Mouse (Mus musculus): ENCODE data around the gene Smu1. TPM values are rescaled to one million over a fixed set of nuclear protein-coding genes. Genes with fewer than 3 reads are reported as not detected.

The Smu1 gene
- polyA plus RNA-seq, 1 experiment: 0.83 TPM

GRCm38 (mm10) chr4:40776416-40776815 lies 18.7 kb upstream of the Smu1 start:
- no peaks in the 10 kb centered on the region; the same call in 1 of the 2 replicates for H3K27me3 ChIP-seq (ENCODE audit: control insufficient read depth)
- peaks cover 39% of the 10 kb centered on the region for H3K4me1 ChIP-seq (ENCODE audit: control insufficient read depth)
- no peaks in the 10 kb centered on the region for H3K9me3 ChIP-seq (ENCODE audit: control insufficient read depth, low read length)
- no peak overlapping the region for H3K4me3 ChIP-seq (replicated peaks)
- no peak for TF ChIP-seq TAL1 (IDR thresholded peaks at IDR 0.05; ENCODE audit: low read length)
- TF ChIP-seq GATA1 (IDR thresholded peaks at IDR 0.05; ENCODE audit: low read length): no peak
- H3K36me3 ChIP-seq (ENCODE audit: control insufficient read depth): no peaks in the 10 kb centered on the region

DNA sequence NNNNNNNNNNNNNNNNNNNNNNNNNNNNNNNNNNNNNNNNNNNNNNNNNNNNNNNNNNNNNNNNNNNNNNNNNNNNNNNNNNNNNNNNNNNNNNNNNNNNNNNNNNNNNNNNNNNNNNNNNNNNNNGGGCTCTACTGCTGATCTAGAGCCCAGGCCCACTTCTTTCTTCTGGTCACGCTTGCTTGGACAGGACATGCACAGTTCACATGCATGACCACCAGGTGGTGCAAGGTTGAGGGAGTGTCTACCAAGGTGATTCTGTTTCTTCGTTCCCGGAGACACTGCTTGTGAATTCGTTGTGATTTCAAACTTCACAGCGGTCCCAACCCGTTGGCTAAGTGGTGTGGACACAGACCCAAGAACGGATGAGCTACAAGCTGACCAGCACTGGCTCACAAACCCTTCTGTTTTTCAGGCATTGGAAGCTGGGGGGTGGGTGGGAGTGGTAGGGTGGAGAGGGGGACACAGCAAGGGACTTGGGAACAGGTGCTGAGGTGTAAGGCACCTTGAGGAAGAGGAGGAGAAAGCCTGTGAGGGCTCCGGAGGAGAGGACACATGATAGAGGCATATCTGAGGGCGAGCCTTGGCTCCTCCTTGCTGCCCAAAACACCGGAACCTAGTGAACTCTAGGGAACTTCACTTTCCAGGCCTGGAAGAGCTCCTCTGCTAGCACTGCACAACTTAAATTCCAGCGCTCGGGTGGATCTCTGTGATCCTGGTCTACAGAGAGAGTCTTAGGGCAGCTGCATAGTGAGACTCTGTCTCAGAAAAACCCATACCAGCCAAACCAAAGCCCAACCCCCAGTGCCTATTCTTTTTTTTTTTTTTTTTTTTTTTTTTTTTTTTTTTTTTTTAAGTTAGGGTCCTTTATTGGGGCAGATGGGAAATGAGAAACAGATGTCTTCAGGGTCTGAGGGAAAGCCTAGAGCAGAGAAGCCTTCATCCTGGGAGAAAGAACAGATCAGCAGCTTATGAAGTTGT lies 16.8 kb upstream of the Smu1 start:
- Histone ChIP-seq H3K4me3 (replicated peaks) (no peak overlapping the region), H3K4me1 (ENCODE audit: control insufficient read depth) (peaks cover 36% of the 10 kb centered on the region), H3K27me3 (ENCODE audit: control insufficient read depth) (no peaks in the 10 kb centered on the region; the same call in 1 of the 2 replicates), H3K36me3 (ENCODE audit: control insufficient read depth) (no peaks in the 10 kb centered on the region), H3K9me3 (ENCODE audit: control insufficient read depth, low read length) (no peaks in the 10 kb centered on the region)
- TF ChIP-seq TAL1 (IDR thresholded peaks at IDR 0.05; ENCODE audit: low read length) (no peak; the same call in 2 of the 3 replicates), GATA1 (IDR thresholded peaks at IDR 0.05; ENCODE audit: low read length) (no peak)

GRCm38 (mm10) chr4:40759876-40760275 lies 2.2 kb upstream of the Smu1 start:
- TF ChIP-seq TAL1 (IDR thresholded peaks at IDR 0.05; ENCODE audit: low read length): no peak
- TF ChIP-seq GATA1 (IDR thresholded peaks at IDR 0.05; ENCODE audit: low read length): no peak
- H3K27me3 ChIP-seq (ENCODE audit: control insufficient read depth): peaks cover 13% of the 10 kb centered on the region
- no peak overlapping the region for H3K4me3 ChIP-seq (replicated peaks)
- no peaks in the 10 kb centered on the region for H3K9me3 ChIP-seq (ENCODE audit: control insufficient read depth, low read length)
- peaks cover 16% of the 10 kb centered on the region for H3K4me1 ChIP-seq (ENCODE audit: control insufficient read depth)
- H3K36me3 ChIP-seq (ENCODE audit: control insufficient read depth): peaks cover 9% of the 10 kb centered on the region

DNA sequence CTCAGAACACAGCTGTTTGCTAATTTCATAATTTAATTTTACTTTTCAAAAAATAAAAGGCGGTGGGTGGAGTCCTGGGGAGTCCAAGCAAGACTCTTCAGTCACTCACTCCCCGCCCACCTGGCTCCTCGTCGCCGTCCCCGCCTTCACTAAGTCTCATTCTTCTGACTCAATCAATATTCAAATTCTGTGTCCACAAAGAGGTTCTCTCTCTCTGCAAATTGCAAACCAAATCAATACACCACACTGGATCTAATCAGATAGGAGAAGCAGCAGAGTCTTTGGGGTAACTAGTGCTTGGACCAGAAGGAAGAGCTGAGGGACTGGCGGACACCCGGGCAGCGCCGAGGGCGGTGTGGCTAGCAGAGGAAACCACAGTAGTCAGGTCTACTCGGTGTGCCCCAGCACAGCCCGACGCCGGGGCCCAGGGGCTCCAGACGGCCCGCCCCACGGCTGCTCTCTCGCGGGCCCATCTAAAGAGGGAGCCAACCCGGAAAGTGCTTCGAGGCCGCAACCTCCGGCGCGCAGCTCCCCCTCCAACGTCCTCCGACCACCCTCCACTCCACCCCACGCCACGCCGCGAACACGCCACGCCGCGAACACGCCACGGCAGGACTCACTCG lies 455 bp downstream of the Smu1 start:
- no peak for TF ChIP-seq GATA1 (IDR thresholded peaks at IDR 0.05; ENCODE audit: low read length)
- no peak for TF ChIP-seq TAL1 (IDR thresholded peaks at IDR 0.05; ENCODE audit: low read length)
- H3K4me3 ChIP-seq (replicated peaks): peak overlapping the region; percentile 80
- no peaks in the 10 kb centered on the region for H3K9me3 ChIP-seq (ENCODE audit: control insufficient read depth, low read length)
- H3K4me1 ChIP-seq (ENCODE audit: control insufficient read depth): peaks cover 16% of the 10 kb centered on the region
- peaks cover 8% of the 10 kb centered on the region for H3K27me3 ChIP-seq (ENCODE audit: control insufficient read depth)
- H3K36me3 ChIP-seq (ENCODE audit: control insufficient read depth): peaks cover 35% of the 10 kb centered on the region

GRCm38 (mm10) chr4:40735351-40735750 lies 22.4 kb downstream of the Smu1 start:
- H3K9me3 ChIP-seq (ENCODE audit: control insufficient read depth, low read length): no peaks in the 10 kb centered on the region
- peaks cover 93% of the 10 kb centered on the region for H3K36me3 ChIP-seq (ENCODE audit: control insufficient read depth)
- H3K27me3 ChIP-seq (ENCODE audit: control insufficient read depth): no peaks in the 10 kb centered on the region
- H3K4me3 ChIP-seq (replicated peaks): no peak overlapping the region
- H3K4me1 ChIP-seq (ENCODE audit: control insufficient read depth): no peaks in the 10 kb centered on the region
- TF ChIP-seq TAL1 (IDR thresholded peaks at IDR 0.05; ENCODE audit: low read length) (no peak), GATA1 (IDR thresholded peaks at IDR 0.05; ENCODE audit: low read length) (no peak)

DNA sequence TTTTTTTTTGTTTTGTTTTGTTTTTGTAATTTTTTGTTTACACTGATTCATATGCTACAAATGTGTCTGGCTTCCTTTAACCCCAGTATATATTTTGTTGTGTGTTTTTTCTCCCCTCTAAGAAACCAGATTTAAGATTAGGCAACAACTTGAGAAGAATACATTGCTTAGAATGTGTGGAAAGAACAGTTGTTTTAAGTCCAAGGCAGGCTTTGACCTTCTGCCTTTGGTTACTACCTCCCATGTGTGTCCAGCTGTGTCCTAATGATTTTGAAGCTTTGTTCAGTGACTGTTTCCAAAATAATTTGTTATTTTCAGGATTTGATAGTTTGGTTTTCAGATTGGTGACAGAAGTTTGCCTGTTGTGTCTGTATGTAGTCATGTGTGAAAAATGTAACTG lies 26.5 kb downstream of the Smu1 start:
- TF ChIP-seq GATA1 (IDR thresholded peaks at IDR 0.05; ENCODE audit: low read length) (no peak), TAL1 (IDR thresholded peaks at IDR 0.05; ENCODE audit: low read length) (no peak)
- no peak overlapping the region for H3K4me3 ChIP-seq (replicated peaks)
- H3K4me1 ChIP-seq (ENCODE audit: control insufficient read depth): peaks cover 10% of the 10 kb centered on the region
- no peaks in the 10 kb centered on the region for H3K27me3 ChIP-seq (ENCODE audit: control insufficient read depth)
- H3K9me3 ChIP-seq (ENCODE audit: control insufficient read depth, low read length): no peaks in the 10 kb centered on the region
- H3K36me3 ChIP-seq (ENCODE audit: control insufficient read depth): peaks cover 96% of the 10 kb centered on the region

GRCm38 (mm10) chr4:40727247-40727646 lies 30.5 kb downstream of the Smu1 start:
- H3K27me3 ChIP-seq (ENCODE audit: control insufficient read depth): no peaks in the 10 kb centered on the region
- TF ChIP-seq TAL1 (IDR thresholded peaks at IDR 0.05; ENCODE audit: low read length) (no peak), GATA1 (IDR thresholded peaks at IDR 0.05; ENCODE audit: low read length) (no peak)
- peaks cover 42% of the 10 kb centered on the region for H3K4me1 ChIP-seq (ENCODE audit: control insufficient read depth)
- H3K36me3 ChIP-seq (ENCODE audit: control insufficient read depth): peaks cover 84% of the 10 kb centered on the region
- no peaks in the 10 kb centered on the region for H3K9me3 ChIP-seq (ENCODE audit: control insufficient read depth, low read length)
- no peak overlapping the region for H3K4me3 ChIP-seq (replicated peaks)

DNA sequence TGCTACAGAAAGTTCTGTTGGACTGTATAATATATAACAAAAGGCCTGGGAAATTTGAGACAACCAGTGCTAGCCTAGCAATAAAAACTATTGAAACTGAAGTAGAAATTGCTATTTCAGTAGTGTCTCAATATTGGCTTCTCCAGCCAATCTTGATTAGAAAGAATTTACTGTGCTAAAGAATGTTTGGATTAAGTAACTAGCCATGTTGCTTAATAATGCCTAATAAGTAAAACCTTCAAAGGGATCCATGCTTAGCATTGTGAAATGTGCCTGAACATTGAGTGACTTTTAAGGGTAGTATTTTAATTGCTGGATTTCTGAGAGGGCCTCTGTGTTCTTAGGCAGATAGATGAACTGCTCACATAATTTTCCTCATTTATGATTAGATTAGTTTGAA lies 32.2 kb downstream of the Smu1 start:
- H3K4me3 ChIP-seq (replicated peaks): no peak overlapping the region
- no peak for TF ChIP-seq GATA1 (IDR thresholded peaks at IDR 0.05; ENCODE audit: low read length)
- TF ChIP-seq TAL1 (IDR thresholded peaks at IDR 0.05; ENCODE audit: low read length): no peak
- H3K36me3 ChIP-seq (ENCODE audit: control insufficient read depth): peaks cover 67% of the 10 kb centered on the region
- no peaks in the 10 kb centered on the region for H3K9me3 ChIP-seq (ENCODE audit: control insufficient read depth, low read length)
- H3K27me3 ChIP-seq (ENCODE audit: control insufficient read depth): no peaks in the 10 kb centered on the region
- H3K4me1 ChIP-seq (ENCODE audit: control insufficient read depth): peaks cover 56% of the 10 kb centered on the region

GRCm38 (mm10) chr4:40725141-40725540 lies 32.6 kb downstream of the Smu1 start:
- no peak for TF ChIP-seq TAL1 (IDR thresholded peaks at IDR 0.05; ENCODE audit: low read length)
- no peak for TF ChIP-seq GATA1 (IDR thresholded peaks at IDR 0.05; ENCODE audit: low read length)
- Histone ChIP-seq H3K9me3 (ENCODE audit: control insufficient read depth, low read length) (no peaks in the 10 kb centered on the region), H3K4me3 (replicated peaks) (peak overlapping the region; percentile 16), H3K4me1 (ENCODE audit: control insufficient read depth) (peaks cover 56% of the 10 kb centered on the region), H3K27me3 (ENCODE audit: control insufficient read depth) (no peaks in the 10 kb centered on the region), H3K36me3 (ENCODE audit: control insufficient read depth) (peaks cover 63% of the 10 kb centered on the region)
